Mouse (Mus musculus) pancreas, adult 10 weeks (tissue): ENCODE data around the gene Olfr920. TPM values are rescaled to one million over a fixed set of nuclear protein-coding genes. Genes with fewer than 3 reads are reported as not detected.

Experiments
- polyA plus RNA-seq: library from polyadenylated mRNA; stranded (reverse); fragments of 350-450 nt; fragmentation: Illumina TruSeq; extraction: RNeasy Lipid Tissue Mini Kit (QIAGEN cat#74804); gene quantifications from one replicate; pipeline ENCODE4 v1.2.3, GENCODE M21; 2015; ENCODE audit warnings: low read depth, low replicate concordance; ENCODE audit not compliant: insufficient read depth

The Olfr920 gene
- not detected for polyA plus RNA-seq

DNA sequence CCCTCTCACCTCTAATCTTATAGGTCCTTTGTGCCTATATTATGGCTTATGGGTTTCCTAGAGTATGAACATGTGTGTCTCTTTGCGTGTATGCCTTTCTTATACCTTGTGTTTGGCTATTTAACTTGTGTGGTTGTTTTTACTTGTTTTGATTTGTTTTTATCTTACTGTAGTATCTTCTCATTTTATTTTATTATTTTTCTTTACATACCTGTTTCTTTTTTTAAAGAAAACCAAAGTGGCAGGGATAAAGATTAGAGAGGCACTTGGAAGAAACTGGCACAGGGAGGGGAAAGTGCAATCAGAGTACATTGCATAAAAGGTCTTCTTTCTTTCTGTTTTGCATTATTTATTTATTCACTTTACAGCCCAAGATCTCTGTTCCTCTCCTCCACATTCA lies at the start of gene Olfr920:
Olfr920 (plus strand) TSS at position 301 of the 400 bp plus-strand sequence.

DNA sequence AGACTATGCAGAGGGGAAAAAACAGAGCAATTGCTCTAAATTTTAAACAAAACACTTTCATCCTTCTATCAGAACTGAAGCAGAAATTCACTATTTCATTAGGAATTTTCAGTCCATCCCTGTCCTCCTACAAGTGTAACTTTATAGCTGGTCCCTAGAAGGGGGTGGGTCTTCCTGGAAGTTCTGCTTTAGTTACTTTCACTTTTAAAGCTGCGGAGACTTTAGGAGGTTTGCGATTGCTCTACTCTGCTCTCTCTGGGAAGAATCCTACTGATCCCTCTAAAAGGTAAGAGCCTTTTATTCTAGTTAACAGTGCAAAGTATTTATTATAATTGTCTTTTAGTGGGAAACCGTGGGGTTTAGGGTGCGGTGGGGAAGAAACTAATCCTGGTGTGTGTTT lies 34.0 kb upstream of the Olfr920 start, which contains the start of gene Vwa5a:
Vwa5a (plus strand) TSS at position 167 of the 400 bp plus-strand sequence.

DNA sequence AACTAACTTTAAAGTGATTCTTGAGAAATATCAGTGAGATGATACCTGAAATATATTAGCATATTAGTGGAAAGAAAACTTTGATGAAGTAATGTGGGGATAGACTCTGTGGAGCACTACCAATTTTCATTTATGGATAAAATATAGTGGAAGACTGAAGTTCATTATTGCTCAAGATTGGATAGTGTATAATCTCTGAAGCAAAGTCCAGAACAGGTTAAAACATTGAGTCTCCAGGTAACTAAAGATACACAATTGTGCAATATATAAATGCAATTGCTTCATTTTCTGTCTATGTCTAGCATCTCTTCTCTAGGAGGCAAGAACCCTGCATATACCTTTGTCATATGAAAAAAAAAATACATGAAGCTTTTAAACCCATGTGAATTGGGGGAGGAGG lies 20.7 kb downstream of the Olfr920 start, which contains the start of gene Olfr921:
Olfr921 (plus strand) TSS at position 301 of the 400 bp plus-strand sequence.

Other genes starting within 250 kb of the Olfr920 start
- not detected for gene Olfr911-ps1, start 230.7 kb upstream of the Olfr920 start, polyA plus RNA-seq
- gene Olfr910, start 214.4 kb upstream of the Olfr920 start, polyA plus RNA-seq = not detected
- gene Olfr912, start 172.1 kb upstream of the Olfr920 start, polyA plus RNA-seq = not detected
- gene Olfr913, start 159.5 kb upstream of the Olfr920 start, polyA plus RNA-seq = not detected
- not detected for gene Olfr914, start 147.2 kb upstream of the Olfr920 start, polyA plus RNA-seq
- gene Olfr916, start 92.4 kb upstream of the Olfr920 start, polyA plus RNA-seq = not detected
- not detected for gene Olfr917, start 86.5 kb upstream of the Olfr920 start, polyA plus RNA-seq
- not detected for gene Olfr918, start 77.7 kb upstream of the Olfr920 start, polyA plus RNA-seq
- gene Olfr919, start 48.6 kb upstream of the Olfr920 start, polyA plus RNA-seq = not detected
- 11.3 TPM for gene Vwa5a, start 34.0 kb upstream of the Olfr920 start, polyA plus RNA-seq
- not detected for gene Olfr921, start 20.8 kb downstream of the Olfr920 start, polyA plus RNA-seq
- gene Olfr922, start 62.3 kb downstream of the Olfr920 start, polyA plus RNA-seq = not detected
- gene Olfr923, start 74.2 kb downstream of the Olfr920 start, polyA plus RNA-seq = not detected
- gene Olfr924, start 92.2 kb downstream of the Olfr920 start, polyA plus RNA-seq = not detected
- not detected for gene Olfr26, start 102.8 kb downstream of the Olfr920 start, polyA plus RNA-seq
- not detected for gene Olfr926, start 124.8 kb downstream of the Olfr920 start, polyA plus RNA-seq
- not detected for gene Olfr930, start 177.5 kb downstream of the Olfr920 start, polyA plus RNA-seq
- not detected for gene Olfr933, start 220.0 kb downstream of the Olfr920 start, polyA plus RNA-seq
- not detected for gene Olfr934, start 236.0 kb downstream of the Olfr920 start, polyA plus RNA-seq
- gene Olfr935, start 247.4 kb downstream of the Olfr920 start, polyA plus RNA-seq = not detected